Mouse (Mus musculus) retina, adult 2 months (tissue): ENCODE data around the gene Appl2.

Experiments
- DNase-seq: peaks from one replicate; pipeline ENCODE4 v3.0.0-alpha.2; 2012; ENCODE audit warnings: low read depth, low spot score

Appl2 gene

DNA sequence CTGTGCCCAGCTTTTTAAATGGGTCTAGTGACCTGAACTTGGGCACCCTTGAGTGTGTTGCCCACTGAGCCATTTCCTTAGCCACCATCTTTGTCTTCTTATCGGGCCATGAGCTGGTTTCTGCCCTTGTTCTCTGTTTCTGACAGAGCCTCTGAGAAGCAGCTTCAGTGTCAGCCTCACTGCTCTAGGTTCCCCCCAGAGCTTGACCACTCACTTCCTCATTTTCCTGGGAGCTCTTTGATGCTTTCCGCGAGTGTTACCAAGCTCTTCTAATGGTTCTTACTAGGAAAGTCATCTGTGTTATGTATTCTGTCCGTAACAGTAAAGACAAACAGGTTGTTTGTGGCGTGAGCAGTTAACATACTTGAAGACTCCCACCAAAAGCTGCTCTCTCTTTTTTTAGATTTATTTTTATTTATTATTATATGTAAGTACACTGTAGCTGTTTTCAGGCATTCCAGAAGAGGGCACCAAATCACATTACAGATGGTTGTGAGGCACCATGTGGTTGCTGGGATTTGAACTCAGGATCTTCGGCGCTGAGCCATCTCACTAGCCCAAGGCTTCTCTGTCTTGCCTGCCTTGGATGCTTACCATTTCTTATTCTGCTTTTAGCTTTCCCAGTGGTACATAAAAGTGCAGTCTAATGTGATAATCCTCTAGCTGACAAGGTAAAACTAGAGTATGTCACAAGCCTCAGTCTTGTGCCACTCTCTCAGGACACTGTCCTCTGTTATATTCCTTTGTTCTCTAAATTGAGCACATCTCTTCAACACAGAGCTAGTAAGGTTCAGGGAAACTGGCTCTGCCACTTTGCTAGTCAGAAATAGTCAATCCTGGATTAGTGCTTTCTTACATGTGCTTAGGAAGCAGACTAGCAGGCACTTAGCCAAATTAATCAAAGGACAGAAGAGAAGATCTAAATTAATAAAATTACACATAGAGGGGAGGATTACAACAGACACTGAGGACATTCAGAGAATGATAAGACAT is 82.8 kb downstream of the Appl2 start:
- DNase-seq: no peak

DNA sequence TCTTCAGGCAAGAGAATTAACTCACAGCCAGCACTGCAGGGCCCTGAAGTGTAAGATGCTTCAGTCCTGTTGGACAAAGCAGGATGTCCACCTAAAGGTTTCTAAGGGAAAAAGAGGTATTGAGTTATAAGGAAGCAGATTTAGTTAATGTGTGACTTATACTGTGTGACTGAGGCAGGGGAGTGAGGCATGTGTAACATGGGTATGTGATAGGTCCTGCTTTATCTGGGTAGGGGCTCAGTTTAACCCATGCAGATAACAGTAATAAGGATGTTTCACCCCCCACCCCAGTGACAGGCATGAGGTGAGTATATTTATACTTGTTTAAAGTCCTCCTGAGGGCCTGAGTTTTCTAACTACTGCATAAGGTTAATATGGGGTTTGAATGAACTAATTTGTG is 85.5 kb downstream of the Appl2 start:
- DNase-seq: no peak
